Mouse (Mus musculus): ENCODE measurements at regions not wholly inside any gene's neighbourhood (a gene's known extent, or its start where the extent isn't known, plus 50 kb on each side); places are given as distances from the start of the nearest gene placed in this dataset.

DNA sequence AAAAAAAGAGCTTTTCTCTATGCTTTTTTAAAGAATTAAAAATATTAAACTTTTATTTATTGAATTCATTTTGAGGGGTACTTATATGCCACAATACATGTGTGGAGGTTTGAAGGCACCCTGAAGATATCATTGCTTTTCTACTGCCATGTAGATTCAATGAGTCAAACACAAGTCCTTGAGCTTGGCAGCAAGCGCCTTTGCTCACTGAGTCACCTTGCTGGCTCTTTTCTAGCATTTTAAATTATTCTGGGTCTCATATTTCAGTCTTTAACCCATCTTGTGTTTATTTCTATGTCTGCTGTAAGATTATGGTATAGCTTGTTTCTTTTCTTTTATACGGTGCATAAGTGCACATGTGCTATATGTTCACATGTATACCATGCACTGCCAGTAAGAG, 83.5 kb upstream of the Il6 start:
- WGBS = 92% methylated on average over 2 of the region's 2 CpGs
- no peak overlapping the region for H3K4me2 ChIP-seq (replicated peaks)
- H3K4me3 ChIP-seq = no peak overlapping the region
- ATAC-seq (replicated peaks) = no peak
- no peaks in the 10 kb centered on the region for H3K36me3 ChIP-seq
- no peaks in the 10 kb centered on the region for H3K27me3 ChIP-seq
- no peak overlapping the region for H3K27ac ChIP-seq (replicated peaks)
- no peaks in the 10 kb centered on the region for H3K4me1 ChIP-seq
- H3K9me3 ChIP-seq = no peaks in the 10 kb centered on the region
- H3K9ac ChIP-seq (replicated peaks) = no peak overlapping the region

DNA sequence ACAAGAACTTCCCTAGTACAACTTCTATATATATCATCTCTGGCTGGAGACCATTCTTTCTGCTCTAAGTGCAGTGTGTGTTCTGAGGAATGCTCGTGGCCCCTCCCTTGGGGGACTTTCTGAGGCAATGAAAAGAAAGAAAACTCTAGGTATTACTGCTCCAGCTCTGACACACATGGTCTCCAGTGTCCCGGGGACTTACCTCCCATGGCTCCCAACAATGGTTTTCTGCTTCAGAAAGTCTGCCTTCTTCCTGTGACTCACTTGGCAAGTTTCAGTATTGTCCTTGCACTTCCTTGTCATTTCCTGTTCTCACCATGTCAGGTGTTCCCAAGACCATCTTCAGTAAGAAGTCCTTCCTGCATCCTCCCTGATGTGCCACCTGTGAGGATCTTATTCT, 65.7 kb upstream of the Il6 start:
- no peaks in the 10 kb centered on the region for H3K36me3 ChIP-seq
- H3K27ac ChIP-seq (replicated peaks) = no peak overlapping the region
- ATAC-seq (replicated peaks) = no peak
- H3K4me3 ChIP-seq = no peak overlapping the region
- H3K4me1 ChIP-seq = no peaks in the 10 kb centered on the region
- no peaks in the 10 kb centered on the region for H3K27me3 ChIP-seq
- H3K4me2 ChIP-seq (replicated peaks) = no peak overlapping the region
- 55% methylated on average over 2 of the region's 2 CpGs for WGBS
- H3K9ac ChIP-seq (replicated peaks) = no peak overlapping the region
- no peaks in the 10 kb centered on the region for H3K9me3 ChIP-seq

DNA sequence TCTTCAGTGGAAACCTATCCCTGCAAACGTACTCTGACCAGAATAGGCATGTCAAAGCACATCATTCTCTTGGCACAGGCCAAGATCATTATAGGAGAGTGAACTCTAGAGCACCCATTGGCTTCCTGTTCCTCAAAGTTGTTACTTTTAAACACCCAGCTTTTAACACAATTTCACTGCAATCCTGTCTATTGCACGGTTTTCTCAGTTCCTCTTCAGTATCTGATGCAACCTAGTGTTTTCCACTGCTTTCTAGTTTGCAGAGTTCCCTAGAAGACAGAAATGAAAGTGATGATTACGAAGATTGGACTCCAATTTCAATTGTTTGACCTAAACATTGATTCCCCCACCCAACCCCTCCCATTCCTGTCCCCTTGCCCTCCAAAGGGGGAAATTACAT, 64.8 kb upstream of the Il6 start:
- H3K36me3 ChIP-seq = no peaks in the 10 kb centered on the region
- H3K4me1 ChIP-seq = no peaks in the 10 kb centered on the region
- H3K9ac ChIP-seq (replicated peaks) = no peak overlapping the region
- no peak overlapping the region for H3K4me3 ChIP-seq
- no peaks in the 10 kb centered on the region for H3K9me3 ChIP-seq
- WGBS = 64% methylated on average over 3 of the region's 3 CpGs
- H3K27me3 ChIP-seq = no peaks in the 10 kb centered on the region
- no peak overlapping the region for H3K27ac ChIP-seq (replicated peaks)
- no peak for ATAC-seq (replicated peaks)
- H3K4me2 ChIP-seq (replicated peaks) = no peak overlapping the region

DNA sequence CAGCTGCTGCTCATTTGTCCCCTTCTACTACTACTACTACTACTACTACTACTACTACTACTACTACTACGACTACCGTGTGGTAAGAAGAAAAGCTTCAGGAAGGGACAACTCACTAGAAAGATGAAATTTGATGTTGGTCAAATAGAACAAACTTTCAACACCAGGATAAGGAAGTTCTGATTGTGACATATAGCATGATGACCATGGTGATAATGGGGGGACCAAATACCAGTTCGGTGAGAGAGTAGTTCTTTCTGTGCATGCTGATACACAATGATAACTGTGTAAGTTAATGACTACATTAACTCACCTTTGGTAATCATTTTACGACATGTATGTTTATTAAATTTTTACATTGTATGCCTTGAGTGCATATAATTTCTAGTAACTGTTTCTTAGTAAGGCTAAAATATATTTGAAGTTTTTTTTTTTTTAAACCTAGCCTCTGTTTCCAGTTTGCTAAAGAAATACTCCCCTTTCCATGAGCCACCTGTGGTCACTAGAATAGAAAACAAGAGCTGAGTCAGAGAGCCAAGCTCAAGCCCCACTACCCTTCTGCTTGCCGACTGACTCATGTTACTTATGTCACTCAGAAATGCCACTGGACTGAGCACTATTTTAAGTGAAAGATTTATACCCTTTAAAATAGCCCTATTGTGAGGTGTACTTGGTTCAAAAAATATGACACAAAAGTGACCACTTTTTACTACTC, 62.3 kb upstream of the Il6 start:
- ATAC-seq (replicated peaks) = no peak
- Histone ChIP-seq H3K9ac (replicated peaks) (no peak overlapping the region), H3K27me3 (no peaks in the 10 kb centered on the region), H3K36me3 (no peaks in the 10 kb centered on the region), H3K4me3 (no peak overlapping the region), H3K9me3 (no peaks in the 10 kb centered on the region), H3K27ac (replicated peaks) (no peak overlapping the region), H3K4me2 (replicated peaks) (no peak overlapping the region), H3K4me1 (no peaks in the 10 kb centered on the region)
- WGBS = 83% methylated on average over 5 of the region's 5 CpGs

DNA sequence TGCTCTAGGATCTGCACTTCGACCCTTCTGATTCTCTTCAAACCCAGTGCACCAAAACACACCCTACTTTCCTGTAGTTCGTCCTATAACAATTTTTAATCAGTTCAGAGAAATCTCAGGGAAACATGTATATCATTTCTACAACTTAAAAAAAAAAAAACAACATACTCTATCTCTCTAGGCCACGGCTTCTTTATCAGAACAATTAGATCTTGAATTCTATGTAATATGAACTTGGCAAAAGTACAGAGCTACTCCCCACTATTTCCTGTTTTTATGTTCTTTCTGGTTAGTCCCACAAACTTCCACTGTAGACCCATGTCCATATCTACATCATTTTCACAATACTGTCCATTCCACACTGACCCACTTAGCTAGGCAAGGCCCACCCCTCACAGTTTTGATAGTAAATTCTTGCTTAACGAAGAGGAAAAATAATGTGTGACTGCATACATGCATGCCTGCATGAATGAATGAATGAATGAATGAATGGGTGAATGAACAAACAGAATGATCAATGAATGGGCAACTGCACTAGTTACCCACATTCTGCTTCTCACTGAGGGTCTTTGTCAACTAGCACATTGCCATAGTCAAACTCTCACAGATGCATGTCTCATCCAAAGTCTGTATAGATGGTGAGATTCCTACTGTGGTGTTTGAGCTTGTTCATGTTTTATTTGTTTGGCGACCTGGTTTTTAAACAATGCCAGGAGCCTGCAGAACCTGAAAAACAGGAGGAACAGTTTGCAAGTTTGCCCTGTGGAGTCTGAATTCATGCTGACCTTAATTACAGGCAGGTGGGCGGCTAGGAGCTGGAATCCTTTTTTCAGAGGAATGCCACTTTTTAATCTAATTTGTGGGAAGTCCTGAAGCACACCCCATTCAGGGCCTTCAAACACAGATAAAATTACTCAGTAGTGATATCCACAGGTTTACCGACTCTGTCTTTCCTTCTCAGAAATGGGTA, 61.2 kb upstream of the Il6 start:
- WGBS = 55% methylated on average over 7 of the region's 7 CpGs
- Histone ChIP-seq H3K36me3 (no peaks in the 10 kb centered on the region), H3K9me3 (no peaks in the 10 kb centered on the region), H3K4me1 (no peaks in the 10 kb centered on the region), H3K4me2 (replicated peaks) (no peak overlapping the region), H3K27ac (replicated peaks) (no peak overlapping the region), H3K27me3 (no peaks in the 10 kb centered on the region), H3K4me3 (no peak overlapping the region), H3K9ac (replicated peaks) (no peak overlapping the region)
- ATAC-seq (replicated peaks) = no peak

Measured in forebrain, embryonic 15.5 days (tissue).